Mouse (Mus musculus) layer of hippocampus, adult 6 months (tissue): ENCODE data around the gene Zfp26. TPM values are rescaled to one million over a fixed set of nuclear protein-coding genes. Genes with fewer than 3 reads are reported as not detected.

Experiments used
- long read RNA-seq, 2 experiments: library from polyadenylated mRNA; unstranded; transcript quantifications; one replicate each; pipeline ENCODE4 v2.0.0; 2019 to 2020
- polyA plus RNA-seq: library from polyadenylated mRNA; unstranded; fragments of <200 nt; fragmentation: Nextera tagmentation; gene quantifications from 2 replicates; pipeline ENCODE4 v1.2.3, GENCODE M21; 2021

Gene Zfp26
- 9.9 and 10.3 TPM in 2 replicates for polyA plus RNA-seq
- long read RNA-seq, experiment 1, full-length matches to known transcripts = 3 of 14 reads
- long read RNA-seq, experiment 1, partial matches to known transcripts = 1 of 14 reads
- long read RNA-seq, experiment 1, other reads (novel, unspliced or antisense) = 10 of 14 reads
- long read RNA-seq, experiment 2, full-length matches to known transcripts = 1 of 13 reads
- long read RNA-seq, experiment 2, partial matches to known transcripts = 0 of 13 reads
- long read RNA-seq, experiment 2, other reads (novel, unspliced or antisense) = 12 of 13 reads

GRCm38 (mm10) chr9:20459377-20460317 is at the start of gene Zfp26:
TSS of gene Zfp26 (minus strand) at chr9:20460162.

GRCm38 (mm10) chr9:20492527-20493233 is 32.7 kb upstream of the Zfp26 start, which contains the start of gene Zfp426:
TSS of gene Zfp426 (minus strand) at chr9:20492746.

GRCm38 (mm10) chr9:20384532-20385342 is 75.2 kb downstream of the Zfp26 start, which contains the start of gene Zfp560:
TSS of gene Zfp560 (minus strand) at chr9:20385177.

Other genes with a start within 250 kb of the Zfp26 start
- not detected in 2 replicates for gene Olfr871, start 248.0 kb downstream of the Zfp26 start, polyA plus RNA-seq
- gene Olfr872, start 223.0 kb downstream of the Zfp26 start, polyA plus RNA-seq = not detected in 2 replicates
- gene Olfr39, start 177.8 kb downstream of the Zfp26 start, polyA plus RNA-seq = not detected in 2 replicates
- not detected in 2 replicates for gene Olfr873, start 161.6 kb downstream of the Zfp26 start, polyA plus RNA-seq
- not detected in 2 replicates for gene Olfr18, start 124.1 kb downstream of the Zfp26 start, polyA plus RNA-seq
- 48.9 and 51.2 TPM in 2 replicates for gene Zfp560, start 75.0 kb downstream of the Zfp26 start, polyA plus RNA-seq
- 10.7 and 11.8 TPM in 2 replicates for gene Zfp426, start 32.6 kb upstream of the Zfp26 start, polyA plus RNA-seq
- gene Zfp266, start 61.3 kb upstream of the Zfp26 start, polyA plus RNA-seq = 25.5 and 30.0 TPM in 2 replicates
- gene Zfp846, start 121.1 kb upstream of the Zfp26 start, polyA plus RNA-seq = 17.8 and 18.2 TPM in 2 replicates
- 854 and 942 TPM in 2 replicates for gene Ubl5, start 182.7 kb upstream of the Zfp26 start, polyA plus RNA-seq
- gene Fbxl12, start 184.6 kb upstream of the Zfp26 start, polyA plus RNA-seq = 6.4 and 7.5 TPM in 2 replicates
- gene Pin1, start 191.9 kb upstream of the Zfp26 start, polyA plus RNA-seq = 57.9 and 58.1 TPM in 2 replicates